Mouse (Mus musculus) cortical plate, adult 2 months (tissue): ENCODE results near the gene Ttc26. TPM values are rescaled to one million over a fixed set of nuclear protein-coding genes. Genes with fewer than 3 reads are reported as not detected.

ENCODE experiments used
- H3K27ac ChIP-seq: fragments of 200-500 bp; 2 replicates; pipeline ENCODE4 v1.5.1; 2012; ENCODE audit warnings: low read length, control low read depth, inconsistent platforms; ENCODE audit not compliant: insufficient read depth
- H3K4me1 ChIP-seq: fragments of 200-500 bp; 2 replicates; pipeline ENCODE4 v1.6.1; 2011; ENCODE audit warnings: low read length; ENCODE audit not compliant: control insufficient read depth, insufficient read depth
- H3K4me3 ChIP-seq: fragments of 200-500 bp; 2 replicates; pipeline ENCODE4 v1.5.1; 2011; ENCODE audit warnings: mild to moderate bottlenecking, low read length, control low read depth; ENCODE audit not compliant: insufficient read depth
- CTCF ChIP-seq: fragments of 200-500 bp; IDR thresholded peaks from 2 replicates; pipeline ENCODE4 v1.5.1; 2011; ENCODE audit warnings: mild to moderate bottlenecking, control low read depth, low read length; ENCODE audit not compliant: insufficient read depth; ENCODE audit errors: extremely low read depth
- POLR2A ChIP-seq: fragments of 200-500 bp; IDR thresholded peaks from 2 replicates; pipeline ENCODE4 v1.6.1; 2011; ENCODE audit warnings: mild to moderate bottlenecking, low read length, control low read depth; ENCODE audit not compliant: insufficient read depth; ENCODE audit errors: extremely low read depth
- polyA plus RNA-seq: library from polyadenylated mRNA; depleted of rRNA; stranded (reverse); fragments of >200 nt; gene quantifications from 2 replicates; pipeline ENCODE4 v1.2.3, GENCODE M21; 2012

Gene Ttc26
- polyA plus RNA-seq, 1 experiment: 5.9 TPM

DNA sequence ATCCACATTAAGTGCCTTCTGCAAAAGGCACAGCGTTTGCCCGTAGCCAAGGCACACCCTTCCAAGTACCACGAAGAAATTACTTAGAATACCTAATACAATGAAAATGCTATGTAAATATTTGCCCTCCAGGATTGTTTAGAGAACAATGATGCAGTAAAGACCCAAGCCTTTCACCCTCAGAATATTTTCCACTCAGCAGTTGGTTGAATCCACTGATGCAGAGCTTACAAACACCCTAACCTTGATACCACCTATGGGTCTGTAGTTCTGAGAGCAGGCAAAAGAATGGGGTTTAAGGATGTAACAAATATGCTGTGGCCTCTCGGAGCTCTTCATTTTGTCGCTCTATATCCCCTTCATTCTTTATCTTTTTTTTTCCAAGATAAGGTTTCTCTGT is 33.4 kb upstream of the Ttc26 start:
- H3K4me3 ChIP-seq: no peak overlapping the region
- TF ChIP-seq POLR2A (no peak), CTCF (no peak)
- no peak overlapping the region for H3K27ac ChIP-seq
- H3K4me1 ChIP-seq: no peaks in the 10 kb centered on the region

DNA sequence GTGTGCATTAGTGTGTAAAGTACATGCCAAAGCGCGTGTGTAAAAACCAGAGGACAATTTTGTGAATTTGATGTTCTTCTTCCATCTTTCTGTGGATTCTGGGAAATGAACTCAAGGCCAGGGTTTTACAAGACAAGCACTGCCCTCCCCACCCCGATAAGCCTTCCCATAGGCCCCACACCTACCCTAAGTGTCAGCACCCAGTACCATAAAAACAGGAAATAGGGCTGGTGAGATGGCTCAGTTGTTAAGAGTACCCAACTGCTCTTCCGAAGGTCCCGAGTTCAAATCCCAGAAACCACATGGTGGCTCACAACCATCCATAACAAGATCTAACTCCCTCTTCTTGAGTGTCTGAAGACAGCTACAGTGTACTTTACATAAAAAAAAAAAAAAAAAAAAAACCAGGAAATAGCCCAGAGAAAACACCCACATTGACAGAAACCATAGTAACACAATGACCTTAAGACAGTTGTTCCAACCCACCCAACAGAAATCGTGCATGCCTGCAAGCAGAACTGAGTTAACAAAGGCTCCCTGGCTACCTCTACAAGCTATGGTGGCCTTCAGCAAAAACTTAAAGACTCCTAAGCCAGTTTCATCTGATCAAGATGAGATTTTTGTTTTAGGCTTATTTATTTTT is 32.3 kb upstream of the Ttc26 start:
- H3K4me1 ChIP-seq: no peaks in the 10 kb centered on the region
- TF ChIP-seq CTCF: no peak
- TF ChIP-seq POLR2A: no peak
- H3K4me3 ChIP-seq: no peak overlapping the region
- no peak overlapping the region for H3K27ac ChIP-seq

DNA sequence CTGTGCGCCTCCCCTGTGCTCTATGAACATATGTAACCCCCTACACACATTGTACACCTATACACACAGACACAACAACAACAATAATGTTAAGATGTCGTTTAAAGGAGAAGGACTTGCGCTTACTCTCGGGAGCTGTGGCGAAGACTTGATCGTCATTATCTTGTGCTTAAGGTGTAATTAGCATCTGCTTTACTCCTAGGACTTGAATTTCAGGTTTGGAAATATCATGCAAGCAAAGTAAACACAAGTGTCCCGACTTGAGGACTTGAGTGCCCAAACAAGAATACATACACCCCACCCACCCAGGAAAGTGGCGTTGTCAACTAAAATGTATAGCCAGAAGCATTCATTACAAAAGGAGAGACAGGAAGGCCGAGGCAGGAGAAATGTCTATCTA is 31.5 kb upstream of the Ttc26 start:
- TF ChIP-seq POLR2A (no peak), CTCF (no peak)
- H3K27ac ChIP-seq: no peak overlapping the region
- no peak overlapping the region for H3K4me3 ChIP-seq
- H3K4me1 ChIP-seq: no peaks in the 10 kb centered on the region

DNA sequence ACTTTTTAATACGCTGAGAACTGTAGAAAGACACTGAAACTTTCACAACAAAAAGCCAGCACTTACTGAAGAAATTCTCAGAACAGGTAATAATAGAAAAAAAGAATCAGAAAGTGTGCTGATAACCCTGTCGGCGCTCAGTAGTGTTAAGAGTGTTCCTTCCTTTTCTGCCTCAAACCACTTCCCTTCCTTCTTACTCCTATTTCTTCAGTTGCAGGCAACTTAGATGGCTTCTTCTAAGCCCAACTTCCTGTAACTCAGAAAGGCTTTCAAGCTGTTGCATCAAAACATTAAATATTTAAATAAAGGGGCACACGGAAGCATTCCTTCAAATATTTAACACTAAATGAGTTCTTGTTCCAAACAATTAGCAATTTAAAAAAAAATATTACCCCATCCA is 29.3 kb upstream of the Ttc26 start:
- H3K27ac ChIP-seq: no peak overlapping the region
- no peak for TF ChIP-seq POLR2A
- TF ChIP-seq CTCF: no peak
- H3K4me1 ChIP-seq: no peaks in the 10 kb centered on the region
- H3K4me3 ChIP-seq: no peak overlapping the region

DNA sequence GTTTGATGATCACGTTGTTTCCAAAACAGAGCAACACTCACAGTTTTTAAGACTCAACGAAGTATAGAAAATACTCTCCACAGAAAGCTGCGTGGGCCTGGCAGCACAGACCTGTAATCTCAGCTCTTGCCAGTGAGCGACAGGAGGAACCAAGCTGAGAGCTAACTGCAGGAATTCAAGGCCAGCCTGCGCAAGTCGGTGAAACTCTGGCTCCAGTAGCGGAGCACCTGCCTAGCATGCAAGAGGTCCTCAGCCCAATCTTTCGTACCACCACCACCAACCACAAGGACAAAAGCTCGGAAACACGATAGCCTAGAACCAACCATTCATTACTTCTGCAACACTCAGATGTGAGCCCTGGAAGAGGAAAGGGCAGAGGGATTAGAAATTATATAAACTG is 28.8 kb upstream of the Ttc26 start:
- TF ChIP-seq POLR2A (no peak), CTCF (no peak)
- H3K4me3 ChIP-seq: no peak overlapping the region

DNA sequence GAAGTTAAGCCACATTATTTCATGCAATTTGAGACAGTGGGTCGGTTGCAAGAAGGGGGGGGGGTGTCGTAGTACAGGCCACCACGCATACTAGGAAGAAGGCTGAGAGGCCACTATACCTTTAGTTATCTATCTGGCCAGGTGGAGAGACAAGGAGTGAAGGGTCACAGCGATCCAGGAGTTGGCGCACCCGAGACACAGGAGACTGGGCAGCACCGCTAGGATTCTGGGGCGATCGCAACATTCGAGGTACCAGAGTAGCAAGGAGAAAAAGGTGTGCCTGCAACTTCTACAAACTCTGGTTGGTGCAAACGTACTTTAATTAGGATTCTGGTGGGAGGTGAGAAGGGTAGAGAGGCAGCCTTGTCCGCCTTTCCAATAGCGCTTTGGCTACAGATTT is 28.1 kb upstream of the Ttc26 start:
- TF ChIP-seq CTCF (no peak), POLR2A (no peak)
- H3K4me3 ChIP-seq: peak overlapping the region; percentile 40; the same call in 1 of the 2 replicates
- H3K4me1 ChIP-seq: no peaks in the 10 kb centered on the region
- H3K27ac ChIP-seq: no peak overlapping the region

More for the DNA sequence above, 28.8 kb upstream of the Ttc26 start:
- no peak overlapping the region for H3K27ac ChIP-seq
- H3K4me1 ChIP-seq: no peaks in the 10 kb centered on the region

DNA sequence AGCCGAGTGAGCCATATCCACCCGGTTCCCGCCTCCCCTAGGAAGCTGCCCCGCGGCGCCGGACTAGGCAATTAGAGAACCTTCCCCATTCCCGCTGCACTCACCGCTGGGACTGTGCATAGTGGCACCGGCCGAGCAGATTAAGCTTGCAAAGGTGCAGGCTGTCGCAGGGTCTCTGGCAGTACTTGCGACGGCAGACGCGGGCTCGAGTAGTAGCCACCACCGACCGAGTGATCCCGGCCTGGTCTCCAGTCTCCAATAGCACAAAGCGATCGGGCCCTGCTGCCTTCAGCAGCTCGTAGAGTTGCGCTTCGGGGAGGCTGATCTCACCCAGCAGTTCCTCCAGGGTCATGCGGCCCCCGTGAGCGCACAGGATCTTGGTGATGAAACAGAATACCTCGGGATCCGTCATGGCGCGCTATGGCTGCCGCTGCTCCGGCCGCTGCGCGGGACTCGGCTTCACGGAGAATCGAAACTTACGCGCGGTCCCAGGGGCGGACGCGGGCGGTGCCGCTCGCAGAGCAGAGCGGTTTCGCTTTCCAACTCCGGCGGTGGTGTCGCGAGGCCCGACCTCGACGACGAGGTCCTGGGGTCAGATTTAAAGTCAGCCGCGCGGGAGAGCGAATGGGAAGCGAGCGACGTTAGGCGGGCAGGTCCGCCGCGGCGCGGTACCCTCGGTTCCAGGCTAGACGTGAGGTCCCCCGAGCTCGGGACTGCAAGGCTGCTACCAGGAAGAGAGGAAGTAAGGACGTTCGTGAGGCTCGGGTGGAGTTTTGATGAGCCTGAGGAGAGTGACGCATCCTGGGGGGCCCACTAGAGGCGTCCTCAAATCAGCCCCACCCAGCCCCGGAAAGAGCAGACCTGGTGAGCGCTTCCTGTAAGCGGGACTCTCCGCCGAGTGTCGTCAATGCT is 27.2 kb upstream of the Ttc26 start, which contains the start of gene Zc3hav1:
TSS of gene Zc3hav1 (minus strand) at position 793 of the 912 bp plus-strand sequence.
- H3K4me3 ChIP-seq: peak within 1 kb of the TSS; percentile 40
- TF ChIP-seq CTCF (no peak), POLR2A (no peak)
- peak within 1 kb of the TSS; percentile 14; the same call in 1 of the 2 replicates for H3K27ac ChIP-seq

DNA sequence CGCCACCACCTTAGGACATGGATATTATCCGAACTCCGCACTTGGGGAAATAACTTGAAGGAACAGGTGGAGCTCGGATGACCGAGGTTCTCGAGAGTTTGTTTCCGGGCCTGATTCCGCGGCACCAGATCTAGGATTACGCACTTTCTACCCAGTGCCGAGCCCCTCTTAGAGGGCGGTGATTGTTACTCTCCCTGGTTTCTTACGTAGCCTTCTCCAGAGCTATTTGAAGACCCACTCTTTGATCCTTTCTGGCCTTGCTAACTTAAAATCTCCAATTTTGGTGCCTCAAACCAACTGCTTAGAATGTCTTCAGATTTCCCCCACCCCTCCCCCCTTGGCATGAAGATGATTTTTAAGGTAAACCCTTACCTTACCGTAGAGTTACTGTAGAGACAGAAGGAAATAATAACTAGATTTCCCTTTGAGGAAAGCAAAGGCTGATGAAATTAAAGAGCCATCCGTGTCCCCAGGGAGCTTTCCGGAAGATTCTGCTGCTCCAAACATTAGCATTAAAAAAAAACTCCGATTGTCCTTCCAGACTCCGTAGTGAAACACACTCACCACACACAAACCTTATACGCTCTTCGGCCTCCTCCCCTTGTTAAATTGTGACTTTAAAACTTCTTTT is 26.4 kb upstream of the Ttc26 start:
- no peak overlapping the region for H3K27ac ChIP-seq
- peak overlapping the region; percentile 40 for H3K4me3 ChIP-seq
- TF ChIP-seq POLR2A (no peak), CTCF (no peak)
- H3K4me1 ChIP-seq: no peaks in the 10 kb centered on the region

More for the DNA sequence above, 27.2 kb upstream of the Ttc26 start, which contains the start of gene Zc3hav1:
- H3K4me1 ChIP-seq: no peaks in the 10 kb centered on the region

DNA sequence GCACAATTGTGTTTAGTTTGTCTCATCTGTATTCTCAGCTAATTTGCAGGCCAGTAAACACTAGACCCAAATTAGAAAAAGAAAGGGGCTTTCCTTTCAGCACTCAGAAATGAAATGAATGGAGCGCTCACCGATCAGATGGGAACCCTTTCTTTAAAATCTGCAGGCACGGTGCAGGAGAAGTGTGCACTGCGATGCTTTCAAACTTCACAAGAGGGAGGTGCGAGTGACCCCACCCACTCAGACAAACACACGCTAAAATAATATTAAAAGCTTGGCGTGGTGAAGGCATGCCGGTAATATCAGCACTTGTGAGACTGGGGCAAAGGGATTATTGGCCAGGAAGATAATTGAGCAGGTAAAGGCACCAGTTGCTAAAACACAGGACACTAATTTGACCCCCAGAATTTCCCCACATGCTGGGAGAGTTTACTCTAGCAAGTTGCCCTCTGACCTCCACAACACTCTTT is 25.9 kb upstream of the Ttc26 start:
- H3K4me1 ChIP-seq: no peaks in the 10 kb centered on the region
- H3K4me3 ChIP-seq: no peak overlapping the region
- no peak for TF ChIP-seq POLR2A
- no peak for TF ChIP-seq CTCF
- no peak overlapping the region for H3K27ac ChIP-seq
